Mouse (Mus musculus) heart, adult 10 weeks (tissue): Measurements from ENCODE around the gene Olfr15. TPM values are rescaled to one million over a fixed set of nuclear protein-coding genes. Genes with fewer than 3 reads are reported as not detected.

Source experiments
- polyA plus RNA-seq: library from polyadenylated mRNA; stranded (reverse); fragments of 350-450 nt; fragmentation: Illumina TruSeq; extraction: RNeasy Lipid Tissue Mini Kit (QIAGEN cat#74804); gene quantifications from one replicate; pipeline ENCODE4 v1.2.3, GENCODE M21; 2014; ENCODE audit warnings: low read depth, low replicate concordance

The Olfr15 gene
- polyA plus RNA-seq = not detected

DNA sequence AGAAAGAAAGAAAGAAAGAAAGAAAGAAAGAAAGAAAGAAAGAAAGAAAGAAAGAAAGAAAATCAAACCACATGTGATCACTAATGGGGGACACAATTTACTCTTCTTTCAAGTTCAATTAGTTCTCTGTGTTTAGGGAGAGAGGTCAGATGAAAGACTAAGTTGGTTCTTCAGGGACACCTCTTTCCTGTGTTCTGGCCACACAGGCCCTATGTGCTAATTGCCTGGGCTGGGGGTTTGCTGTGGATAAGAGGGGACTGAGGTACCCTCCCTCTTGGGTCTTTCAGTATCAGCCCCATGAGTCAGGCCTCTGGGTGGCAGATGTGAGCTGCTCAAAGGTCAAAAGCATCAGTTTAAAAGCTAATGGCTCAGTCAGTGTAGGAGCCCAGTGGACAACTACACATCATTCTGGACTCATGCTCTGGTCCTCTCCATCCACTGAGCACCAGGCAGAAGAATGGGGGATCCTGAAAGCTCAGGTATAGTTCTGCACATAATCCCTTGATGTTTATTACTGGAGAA lies at the start of gene Olfr15:
Gene Olfr15, plus strand, starts transcription at position 291 of the 522 bp plus-strand sequence.

DNA sequence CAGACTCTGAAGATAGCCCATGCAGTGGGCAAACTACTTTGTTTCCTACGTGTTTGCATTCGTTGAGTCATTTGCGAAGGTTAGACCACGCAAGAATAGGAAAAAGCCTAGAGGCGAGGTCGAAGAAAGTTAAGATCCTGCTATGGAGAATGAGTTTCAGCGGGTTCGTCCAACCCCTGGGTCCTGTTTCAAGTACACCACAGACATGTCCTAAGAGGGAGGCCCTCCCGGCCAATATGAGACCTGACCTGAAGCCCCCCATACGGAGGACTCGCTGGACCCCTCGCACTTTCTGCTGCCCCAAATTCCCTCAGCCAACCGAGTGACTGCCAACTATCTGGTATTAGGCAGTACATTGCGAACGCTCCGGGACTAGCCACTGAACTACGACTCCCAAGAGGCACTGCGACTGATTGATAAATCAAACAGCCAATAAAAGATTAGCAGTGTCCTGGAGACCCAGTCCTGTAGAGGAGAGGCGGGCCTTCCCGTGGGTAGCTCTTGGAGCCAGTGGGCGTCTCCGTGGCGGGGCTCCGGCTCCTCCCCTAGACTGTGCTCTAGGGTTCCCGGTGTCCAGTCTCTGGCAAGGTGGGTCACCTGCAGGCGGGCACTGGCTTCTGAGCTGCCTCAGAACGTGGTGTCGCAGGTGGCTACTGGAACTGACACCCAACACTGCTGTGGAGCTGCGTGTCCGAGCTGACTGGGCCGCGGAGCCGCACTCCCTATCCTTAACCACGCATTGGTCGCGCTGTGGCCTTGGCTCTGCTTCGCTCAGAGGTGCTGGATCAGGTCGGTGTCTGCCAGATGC lies 16.2 kb downstream of the Olfr15 start, which contains the start of gene Zfp174:
Gene Zfp174, plus strand, starts transcription at position 558 of the 808 bp plus-strand sequence.

DNA sequence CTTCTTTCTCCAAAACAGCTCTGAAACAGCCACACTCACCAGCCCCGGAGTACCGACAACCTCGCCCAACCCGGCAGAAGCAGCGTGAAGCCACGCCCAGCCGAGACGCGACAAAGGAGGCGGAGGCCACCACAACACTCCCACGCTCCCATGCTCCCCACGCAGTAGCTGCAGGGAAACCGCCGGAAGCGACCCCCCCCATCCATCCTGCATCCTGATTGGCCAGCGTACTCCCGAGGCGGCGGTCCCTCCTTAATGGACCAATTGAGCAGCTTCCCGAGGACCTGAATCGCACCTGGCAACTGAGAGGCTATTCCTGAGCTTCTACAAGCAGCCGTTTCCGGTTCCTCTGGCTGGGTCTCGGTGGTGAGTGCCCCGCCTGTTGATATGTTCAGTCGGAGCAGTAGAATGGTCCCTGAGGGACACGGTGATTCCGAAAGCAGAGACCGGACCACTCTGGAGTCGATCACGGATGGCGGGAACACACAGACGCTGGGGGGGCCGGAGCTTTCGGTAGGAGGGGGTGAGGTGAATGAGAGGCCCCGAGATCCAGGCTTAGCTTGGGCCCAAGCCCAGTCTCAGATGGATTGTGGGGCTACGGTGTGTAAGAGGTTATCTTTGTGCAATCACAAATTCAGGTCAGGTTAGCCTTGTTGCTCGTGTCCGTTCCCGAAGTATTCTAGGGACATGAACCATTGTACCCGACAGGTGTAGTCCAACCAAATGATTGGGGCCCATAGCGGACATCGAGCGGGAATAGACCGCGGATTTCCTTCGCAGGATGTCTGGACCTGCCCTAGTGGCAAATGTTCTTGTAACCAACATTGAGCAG lies 41.8 kb downstream of the Olfr15 start, which contains the start of gene Naa60:
Gene Naa60, plus strand, starts transcription at position 160 of the 832 bp plus-strand sequence.

GRCm38 (mm10) chr16:3884201-3885064 lies 53.8 kb downstream of the Olfr15 start, which contains the start of the genes Zfp597 and Gm20695:
TSS of gene Zfp597 (minus strand) at chr16:3884561.
TSS of gene Gm20695 (plus strand) at chr16:3884648.

Other genes starting within 250 kb of the Olfr15 start
- gene Olfr161, start 239.8 kb upstream of the Olfr15 start, polyA plus RNA-seq = not detected
- gene Mefv, start 112.8 kb upstream of the Olfr15 start, polyA plus RNA-seq = not detected
- 13.6 TPM for gene Zfp263, start 86.8 kb upstream of the Olfr15 start, polyA plus RNA-seq
- 1.7 TPM for gene Zfp174, start 16.4 kb downstream of the Olfr15 start, polyA plus RNA-seq
- 58.3 TPM for gene Naa60, start 41.5 kb downstream of the Olfr15 start, polyA plus RNA-seq
- gene Zfp597, start 53.7 kb downstream of the Olfr15 start, polyA plus RNA-seq = 8.6 TPM
- gene Gm20695, start 53.8 kb downstream of the Olfr15 start, polyA plus RNA-seq = 1.6 TPM
- 3.6 TPM for gene 1700037C18Rik, start 77.8 kb downstream of the Olfr15 start, polyA plus RNA-seq
- gene Cluap1, start 77.9 kb downstream of the Olfr15 start, polyA plus RNA-seq = 16.3 TPM
- 1.2 TPM for gene Nlrc3, start 145.8 kb downstream of the Olfr15 start, polyA plus RNA-seq
- gene Slx4, start 172.9 kb downstream of the Olfr15 start, polyA plus RNA-seq = 9.7 TPM
- gene Dnase1, start 206.1 kb downstream of the Olfr15 start, polyA plus RNA-seq = not detected
- gene Trap1, start 246.9 kb downstream of the Olfr15 start, polyA plus RNA-seq = 154 TPM